Mouse (Mus musculus) stomach, postnatal 0 days (tissue): ENCODE measurements around the gene Upb1.

Source experiments
- CTCF ChIP-seq: IDR thresholded peaks from 2 replicates; pipeline ENCODE4 v1.5.1; 2016; ENCODE audit warnings: antibody characterized with exemption, low read depth, mild to moderate bottlenecking, moderate library complexity
- EP300 ChIP-seq: optimal IDR thresholded peaks from 2 replicates; pipeline ENCODE3; 2016; ENCODE audit warnings: antibody characterized with exemption

- TF ChIP-seq CTCF = no peak
- no peak for TF ChIP-seq EP300
Observed at GRCm38 (mm10) chr10:75364796-75365195, 36.1 kb upstream of the Upb1 start.
